Mouse (Mus musculus) thymus, postnatal 10 days (tissue): ENCODE measurements around the gene Sarnp.
"Not testable (repeated sequence)": the region's sequence is repeated elsewhere in the genome, so short reads cannot be mapped to it uniquely, and the experiment has no call there.

Experiments
- DNase-seq, 2 experiments: peaks; one replicate each; pipeline ENCODE4 v3.0.0; 2021; ENCODE audit warnings: low spot score in 2 of 2

Gene Sarnp

GRCm38 (mm10) chr10:128820217-128820616 lies 3.1 kb downstream of the Sarnp start:
- no peak for DNase-seq

- DNase-seq: peak; percentile 88 to 91
Observed at GRCm38 (mm10) chr10:128821358-128822056, 4.4 kb downstream of the Sarnp start, which contains the start of gene Ormdl2. Gene Ormdl2, minus strand, starts transcription at chr10:128821645.

GRCm38 (mm10) chr10:128822135-128822534 lies 5.0 kb downstream of the Sarnp start:
- no peak for DNase-seq

GRCm38 (mm10) chr10:128823087-128823486 lies 6.0 kb downstream of the Sarnp start:
- not testable (repeated sequence) for DNase-seq

- no peak for DNase-seq
Observed at GRCm38 (mm10) chr10:128823821-128824220, 6.7 kb downstream of the Sarnp start.

GRCm38 (mm10) chr10:128837400-128837799 lies 20.3 kb downstream of the Sarnp start:
- DNase-seq: no peak

GRCm38 (mm10) chr10:128839434-128839833 lies 22.3 kb downstream of the Sarnp start:
- no peak for DNase-seq

- no peak for DNase-seq
Observed at GRCm38 (mm10) chr10:128840612-128841011, 23.5 kb downstream of the Sarnp start.

- DNase-seq: no peak
Observed at GRCm38 (mm10) chr10:128843260-128843659, 26.1 kb downstream of the Sarnp start.

GRCm38 (mm10) chr10:128845516-128845915 lies 28.4 kb downstream of the Sarnp start:
- no peak for DNase-seq

- no peak for DNase-seq
Observed at GRCm38 (mm10) chr10:128846664-128847063, 29.5 kb downstream of the Sarnp start.

- no peak for DNase-seq
Observed at GRCm38 (mm10) chr10:128848426-128848825, 31.3 kb downstream of the Sarnp start.

- DNase-seq: no peak
Observed at GRCm38 (mm10) chr10:128850339-128850738, 33.2 kb downstream of the Sarnp start.

- no peak for DNase-seq
Observed at GRCm38 (mm10) chr10:128861176-128861575, 44.0 kb downstream of the Sarnp start.

- no peak for DNase-seq
Observed at GRCm38 (mm10) chr10:128866042-128866441, 48.9 kb downstream of the Sarnp start.

GRCm38 (mm10) chr10:128866518-128866917 lies 49.4 kb downstream of the Sarnp start:
- DNase-seq: no peak

GRCm38 (mm10) chr10:128870341-128870740 lies 53.2 kb downstream of the Sarnp start:
- no peak for DNase-seq

- DNase-seq: no peak
Observed at GRCm38 (mm10) chr10:128878291-128878690, 61.2 kb downstream of the Sarnp start.

GRCm38 (mm10) chr10:128878811-128879210 lies 61.7 kb downstream of the Sarnp start:
- DNase-seq: no peak

- DNase-seq: no peak
Observed at GRCm38 (mm10) chr10:128882067-128882466, 64.9 kb downstream of the Sarnp start.

GRCm38 (mm10) chr10:128888941-128889827 lies 72.1 kb downstream of the Sarnp start:
- DNase-seq: no peak

- DNase-seq: no peak
Observed at GRCm38 (mm10) chr10:128889846-128890245, 72.7 kb downstream of the Sarnp start.
